Mouse (Mus musculus) spleen, adult 2 months (tissue): ENCODE results near the gene Uxs1.

Experiments used
- CTCF ChIP-seq: fragments of 200-500 bp; IDR thresholded peaks from 2 replicates; pipeline ENCODE4 v1.5.1; 2011; ENCODE audit warnings: mild to moderate bottlenecking, inconsistent platforms; ENCODE audit not compliant: insufficient read depth, insufficient read length, insufficient replicate concordance; ENCODE audit errors: extremely low read depth
- POLR2A ChIP-seq: fragments of 200-500 bp; IDR thresholded peaks from 2 replicates; pipeline ENCODE4 v1.6.1; 2011; ENCODE audit warnings: low read depth, low read length, inconsistent platforms

- no peak for TF ChIP-seq CTCF
- TF ChIP-seq POLR2A: no peak
Observed at GRCm38 (mm10) chr1:43803906-43804474, 23.6 kb downstream of the Uxs1 start.
